In the genomic region with DNA sequence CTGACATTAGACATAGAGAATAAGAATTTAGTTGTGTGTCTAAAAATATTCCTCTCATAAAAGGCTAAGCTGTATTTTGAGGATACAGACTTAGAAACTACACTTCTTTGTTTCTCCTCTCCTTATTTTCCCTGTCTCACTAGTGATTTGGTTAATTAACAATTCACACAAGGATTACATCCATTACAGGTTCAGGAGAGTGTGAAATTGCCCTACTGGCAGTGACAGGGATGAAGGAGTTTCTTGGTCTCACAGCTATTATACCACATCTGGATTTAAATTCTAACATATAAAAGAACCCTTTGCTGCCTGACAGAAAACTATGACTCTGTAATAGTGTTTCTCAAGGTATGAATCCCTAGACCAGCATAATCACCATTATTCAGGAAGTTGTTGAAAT, we compare ENCODE assay signal across 26 mouse cellular contexts.
DNase-seq lines count a peak whose midpoint lies in the region; ATAC-seq and TF ChIP-seq lines count a peak whose summit lies in the region.
"Had no signal": no experiment of that assay in that cellular context is flagged by ENCODE, and none has a peak within 500 bp of the region (broad histone marks: within the 10 kb centered on the region; RNA-seq: fewer than 3 reads in every experiment).

No protein-coding gene starts in this region.

- no peaks in the 10 kb centered on the region for H3K27me3 ChIP-seq in forebrain, embryonic 11.5 days (ENCODE audit: control insufficient read depth, insufficient read depth, low read length)
- no peaks in the 10 kb centered on the region for H3K27me3 ChIP-seq in forebrain, embryonic 15.5 days
- no peaks in the 10 kb centered on the region for H3K27me3 ChIP-seq in midbrain, embryonic 14.5 days (ENCODE audit: control insufficient read depth, insufficient read depth, low read length)
- no peaks in the 10 kb centered on the region for H3K27me3 ChIP-seq in midbrain, embryonic 15.5 days (replicated peaks)
- H3K27me3 ChIP-seq in neural tube, embryonic 14.5 days (ENCODE audit: control insufficient read depth, insufficient read depth, low read length), result no peaks in the 10 kb centered on the region
- H3K27me3 ChIP-seq: CH12.LX; embryonic facial prominence, embryonic 12.5 days; forebrain, embryonic 12.5 days had no signal

- H3K4me3 ChIP-seq in forebrain, embryonic 11.5 days (ENCODE audit: low read depth, low read length), result no peak overlapping the region
- H3K4me3 ChIP-seq in forebrain, embryonic 15.5 days, result no peak overlapping the region
- H3K4me3 ChIP-seq in midbrain, embryonic 14.5 days (replicated peaks; ENCODE audit: low read depth, low read length), result no peak overlapping the region
- H3K4me3 ChIP-seq in midbrain, embryonic 15.5 days, result no peak overlapping the region
- no peak overlapping the region for H3K4me3 ChIP-seq in neural tube, embryonic 14.5 days (ENCODE audit: low read depth, low read length)
- H3K4me3 ChIP-seq: embryonic facial prominence, embryonic 10.5 days; embryonic facial prominence, embryonic 12.5 days; forebrain, embryonic 12.5 days had no signal

- H3K9ac ChIP-seq in forebrain, embryonic 11.5 days (ENCODE audit: low read length), result no peak overlapping the region
- H3K9ac ChIP-seq in forebrain, embryonic 15.5 days (replicated peaks), result no peak overlapping the region
- H3K9ac ChIP-seq in midbrain, embryonic 14.5 days (replicated peaks; ENCODE audit: low read length), result no peak overlapping the region
- H3K9ac ChIP-seq in midbrain, embryonic 15.5 days, result no peak overlapping the region
- H3K9ac ChIP-seq in neural tube, embryonic 14.5 days (replicated peaks; ENCODE audit: low read depth, low read length), result no peak overlapping the region
- H3K9ac ChIP-seq: embryonic facial prominence, embryonic 12.5 days; forebrain, embryonic 12.5 days; forebrain, postnatal 0 days had no signal

- no peak overlapping the region for H3K4me2 ChIP-seq in forebrain, embryonic 11.5 days (ENCODE audit: low read depth, low read length, severe bottlenecking)
- H3K4me2 ChIP-seq in forebrain, embryonic 15.5 days (replicated peaks), result no peak overlapping the region
- no peak overlapping the region for H3K4me2 ChIP-seq in midbrain, embryonic 14.5 days (ENCODE audit: low read length)
- H3K4me2 ChIP-seq in midbrain, embryonic 15.5 days, result no peak overlapping the region
- H3K4me2 ChIP-seq in neural tube, embryonic 14.5 days (ENCODE audit: low read depth, low read length), result no peak overlapping the region
- H3K4me2 ChIP-seq: embryonic facial prominence, embryonic 12.5 days; forebrain, embryonic 12.5 days had no signal

- H3K36me3 ChIP-seq in forebrain, embryonic 11.5 days (ENCODE audit: control insufficient read depth, insufficient read depth, low read length), result no peaks in the 10 kb centered on the region
- no peaks in the 10 kb centered on the region for H3K36me3 ChIP-seq in forebrain, embryonic 15.5 days
- H3K36me3 ChIP-seq in midbrain, embryonic 14.5 days (ENCODE audit: control insufficient read depth, insufficient read depth, low read length), result no peaks in the 10 kb centered on the region
- H3K36me3 ChIP-seq in midbrain, embryonic 15.5 days (replicated peaks), result no peaks in the 10 kb centered on the region
- H3K36me3 ChIP-seq in neural tube, embryonic 14.5 days (ENCODE audit: control insufficient read depth, insufficient read depth, low read length), result no peaks in the 10 kb centered on the region
- H3K36me3 ChIP-seq: embryonic facial prominence, embryonic 10.5 days; embryonic facial prominence, embryonic 12.5 days; forebrain, embryonic 12.5 days; G1E had no signal

- no peaks in the 10 kb centered on the region for H3K9me3 ChIP-seq in forebrain, embryonic 11.5 days (ENCODE audit: control insufficient read depth, low read length)
- H3K9me3 ChIP-seq in forebrain, embryonic 15.5 days, result no peaks in the 10 kb centered on the region
- no peaks in the 10 kb centered on the region for H3K9me3 ChIP-seq in midbrain, embryonic 14.5 days (ENCODE audit: control insufficient read depth, low read length)
- H3K9me3 ChIP-seq in midbrain, embryonic 15.5 days, result no peaks in the 10 kb centered on the region
- H3K9me3 ChIP-seq in neural tube, embryonic 14.5 days (ENCODE audit: control insufficient read depth, low read length), result no peaks in the 10 kb centered on the region
- H3K9me3 ChIP-seq: embryonic facial prominence, embryonic 10.5 days; embryonic facial prominence, embryonic 12.5 days; forebrain, embryonic 12.5 days; G1E had no signal

- TF ChIP-seq CTCF in brain, embryonic 14.5 days (IDR thresholded peaks at IDR 0.05; ENCODE audit: borderline replicate concordance, extremely low read depth, insufficient read depth, insufficient read length), result no peak

- TF ChIP-seq POLR2A in brain, embryonic 14.5 days (IDR thresholded peaks at IDR 0.05; ENCODE audit: borderline replicate concordance, extremely low read depth, insufficient read depth, insufficient read length, poor library complexity, severe bottlenecking), result no peak

- H3K27ac ChIP-seq in forebrain, embryonic 11.5 days (ENCODE audit: low read depth, low read length), result no peak overlapping the region
- no peak overlapping the region for H3K27ac ChIP-seq in forebrain, embryonic 15.5 days (replicated peaks)
- H3K27ac ChIP-seq in midbrain, embryonic 14.5 days (replicated peaks; ENCODE audit: low read depth, low read length), result no peak overlapping the region
- no peak overlapping the region for H3K27ac ChIP-seq in midbrain, embryonic 15.5 days
- H3K27ac ChIP-seq in neural tube, embryonic 14.5 days (ENCODE audit: low read depth, low read length), result no peak overlapping the region
- H3K27ac ChIP-seq: embryonic facial prominence, embryonic 10.5 days; embryonic facial prominence, embryonic 12.5 days; forebrain, embryonic 12.5 days had no signal

- 0 out of 2 replicates have a peak, but pooled peaks have one; percentile 36 for ATAC-seq in forebrain, embryonic 11.5 days (replicated peaks; ENCODE audit: low FRiP score)
- no peak for ATAC-seq in forebrain, embryonic 15.5 days (replicated peaks)
- ATAC-seq in midbrain, embryonic 14.5 days (ENCODE audit: low FRiP score, low TSS enrichment), result no peak
- ATAC-seq in midbrain, embryonic 15.5 days (replicated peaks), result no peak
- peak; percentile 63; the same call in 1 of the 2 replicates for ATAC-seq in neural tube, embryonic 14.5 days (ENCODE audit: low read depth)
- ATAC-seq: activated CD4-positive, CD25-positive, alpha-beta regulatory T cell, adult 4 months; CD4-positive, CD25-positive, alpha-beta regulatory T cell, adult 4 months; forebrain, postnatal 0 days; Patski had no signal

- no peaks in the 10 kb centered on the region for H3K4me1 ChIP-seq in forebrain, embryonic 11.5 days (replicated peaks; ENCODE audit: control insufficient read depth, insufficient read depth, low read length)
- no peaks in the 10 kb centered on the region for H3K4me1 ChIP-seq in forebrain, embryonic 15.5 days
- H3K4me1 ChIP-seq in midbrain, embryonic 14.5 days (ENCODE audit: control insufficient read depth, insufficient read depth, low read length), result no peaks in the 10 kb centered on the region
- H3K4me1 ChIP-seq in midbrain, embryonic 15.5 days, result no peaks in the 10 kb centered on the region
- H3K4me1 ChIP-seq in neural tube, embryonic 14.5 days (ENCODE audit: control insufficient read depth, insufficient read depth, low read length), result no peaks in the 10 kb centered on the region
- H3K4me1 ChIP-seq: embryonic facial prominence, embryonic 10.5 days; embryonic facial prominence, embryonic 12.5 days; forebrain, embryonic 12.5 days had no signal

- no peak for DNase-seq in forebrain, embryonic 11.5 days (ENCODE audit: low spot score)
- DNase-seq in midbrain, embryonic 14.5 days, result peak; percentile 2
- DNase-seq in neural tube, embryonic 10.5 days (ENCODE audit: extremely low spot score, low spot score), result no peak
- DNase-seq in brain, embryonic 14.5 days (ENCODE audit: low read depth), result peak; percentile 33
- DNase-seq in c-Kit-positive CD71-positive TER-119-positive erythroid progenitor cells, embryonic 14.5 days (ENCODE audit: low spot score), result no peak
- DNase-seq: adrenal gland, adult 8-10 months; adrenal gland, postnatal 14 days; adrenal gland, postnatal 36 days; B cell, adult 2 months; cerebellum, adult 11-12 months; cerebellum, adult 2 months; cerebellum, adult 9-10 months; cerebellum, postnatal 10 days; cerebellum, postnatal 25 days; forebrain, postnatal 0 days had no signal

Comparison
In these comparisons a context has a peak if more than half of its experiments do, and no peak if none do; other contexts are left out.
1. ATAC-seq: peak in forebrain, embryonic 11.5 days (single experiment) and neural tube, embryonic 14.5 days (single experiment); none in forebrain, embryonic 15.5 days (single experiment), midbrain, embryonic 14.5 days (single experiment) and midbrain, embryonic 15.5 days (single experiment).
2. DNase-seq: peak in midbrain, embryonic 14.5 days (single experiment) and brain, embryonic 14.5 days (single experiment); none in forebrain, embryonic 11.5 days (single experiment), neural tube, embryonic 10.5 days (single experiment) and c-Kit-positive CD71-positive TER-119-positive erythroid progenitor cells, embryonic 14.5 days (single experiment).